Mouse (Mus musculus): ENCODE data around the gene Fam20a. TPM values are rescaled to one million over a fixed set of nuclear protein-coding genes. Genes with fewer than 3 reads are reported as not detected.

Gene Fam20a
- polyA plus RNA-seq, 1 experiment = not detected

- H3K9me3 ChIP-seq (replicated peaks; ENCODE audit: control insufficient read depth, insufficient read depth, low read length, poor library complexity, severe bottlenecking) = no peaks in the 10 kb centered on the region
- H3K27me3 ChIP-seq (ENCODE audit: control insufficient read depth, insufficient read depth, low read length, poor library complexity, severe bottlenecking) = no peaks in the 10 kb centered on the region
- H3K36me3 ChIP-seq (ENCODE audit: control insufficient read depth, insufficient read depth, low read length, poor library complexity, severe bottlenecking) = no peaks in the 10 kb centered on the region
- no peak overlapping the region for H3K4me3 ChIP-seq (ENCODE audit: low read depth, low read length)
- no peak overlapping the region for H3K27ac ChIP-seq (ENCODE audit: insufficient read depth, low read length)
- no peak overlapping the region for H3K9ac ChIP-seq (ENCODE audit: low read depth, poor library complexity, severe bottlenecking)
- TF ChIP-seq EP300 (IDR thresholded peaks at IDR 0.05; ENCODE audit: insufficient read depth, low read depth, low read length) (no peak), POLR2A (IDR thresholded peaks at IDR 0.05; ENCODE audit: insufficient read depth, low read length) (no peak), CTCF (IDR thresholded peaks at IDR 0.05; ENCODE audit: low read depth, low read length) (no peak)
- no peaks in the 10 kb centered on the region for H3K4me1 ChIP-seq (ENCODE audit: control insufficient read depth, insufficient read depth, low read length)
These were observed 23.3 kb downstream of the Fam20a start for GRCm38 (mm10) chr11:109698740-109699139.

DNA sequence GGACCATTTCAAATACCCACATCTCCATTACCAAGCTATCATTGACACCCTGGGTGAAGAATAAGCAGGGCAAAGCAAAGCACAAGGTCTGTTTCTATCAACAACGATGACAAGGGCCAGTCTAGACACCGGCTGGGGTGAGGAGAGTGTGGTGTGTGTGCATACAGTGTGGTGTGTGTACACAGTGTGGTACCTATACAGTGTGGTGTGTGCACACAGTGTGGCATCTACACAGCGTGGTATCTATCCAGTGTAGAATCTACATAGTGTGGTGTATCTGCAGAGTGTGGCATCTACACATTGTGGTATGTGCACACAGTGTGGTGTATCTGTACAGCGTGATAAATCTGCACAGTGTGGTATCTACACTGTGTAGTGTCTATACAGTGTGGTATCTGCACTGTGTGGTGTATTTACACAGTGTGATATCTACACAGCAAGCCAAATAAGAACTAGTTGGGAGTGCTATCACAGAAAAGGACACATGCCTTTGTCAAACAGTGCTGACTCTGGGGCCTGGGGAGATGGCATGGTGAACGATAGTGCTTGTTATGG, 24.9 kb downstream of the Fam20a start:
- H3K27ac ChIP-seq (ENCODE audit: insufficient read depth, low read length) = no peak overlapping the region
- H3K9me3 ChIP-seq (replicated peaks; ENCODE audit: control insufficient read depth, insufficient read depth, low read length, poor library complexity, severe bottlenecking) = no peaks in the 10 kb centered on the region
- H3K4me3 ChIP-seq (ENCODE audit: low read depth, low read length) = no peak overlapping the region
- H3K36me3 ChIP-seq (ENCODE audit: control insufficient read depth, insufficient read depth, low read length, poor library complexity, severe bottlenecking) = no peaks in the 10 kb centered on the region
- TF ChIP-seq CTCF (IDR thresholded peaks at IDR 0.05; ENCODE audit: low read depth, low read length) = no peak
- TF ChIP-seq EP300 (IDR thresholded peaks at IDR 0.05; ENCODE audit: insufficient read depth, low read depth, low read length) = no peak
- TF ChIP-seq POLR2A (IDR thresholded peaks at IDR 0.05; ENCODE audit: insufficient read depth, low read length) = no peak
- H3K9ac ChIP-seq (ENCODE audit: low read depth, poor library complexity, severe bottlenecking) = no peak overlapping the region
- no peaks in the 10 kb centered on the region for H3K27me3 ChIP-seq (ENCODE audit: control insufficient read depth, insufficient read depth, low read length, poor library complexity, severe bottlenecking)
- no peaks in the 10 kb centered on the region for H3K4me1 ChIP-seq (ENCODE audit: control insufficient read depth, insufficient read depth, low read length)

DNA sequence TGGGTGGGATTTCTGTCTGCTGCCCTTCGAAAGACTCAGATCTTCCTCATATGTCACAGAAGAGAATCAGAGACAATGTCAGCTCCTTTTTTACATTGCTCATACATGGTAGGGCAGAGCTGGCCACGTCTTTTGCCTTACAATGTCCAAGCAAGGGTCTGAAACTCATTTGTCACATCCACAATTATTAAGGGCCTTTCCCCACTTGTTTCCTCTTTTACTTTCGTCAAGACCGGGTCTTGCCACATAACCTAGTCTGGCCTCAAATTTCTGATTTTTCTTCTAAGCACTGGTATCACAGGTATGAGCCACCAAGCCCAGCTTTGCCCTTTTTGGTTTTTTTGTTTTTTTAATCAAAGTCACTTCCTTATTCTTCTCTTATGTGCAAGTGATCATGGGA, 25.6 kb downstream of the Fam20a start:
- H3K9ac ChIP-seq (ENCODE audit: low read depth, poor library complexity, severe bottlenecking) = no peak overlapping the region
- H3K4me3 ChIP-seq (ENCODE audit: low read depth, low read length) = no peak overlapping the region
- H3K36me3 ChIP-seq (ENCODE audit: control insufficient read depth, insufficient read depth, low read length, poor library complexity, severe bottlenecking) = no peaks in the 10 kb centered on the region
- H3K9me3 ChIP-seq (replicated peaks; ENCODE audit: control insufficient read depth, insufficient read depth, low read length, poor library complexity, severe bottlenecking) = no peaks in the 10 kb centered on the region
- TF ChIP-seq EP300 (IDR thresholded peaks at IDR 0.05; ENCODE audit: insufficient read depth, low read depth, low read length) = no peak
- TF ChIP-seq CTCF (IDR thresholded peaks at IDR 0.05; ENCODE audit: low read depth, low read length) = no peak
- TF ChIP-seq POLR2A (IDR thresholded peaks at IDR 0.05; ENCODE audit: insufficient read depth, low read length) = no peak
- H3K4me1 ChIP-seq (ENCODE audit: control insufficient read depth, insufficient read depth, low read length) = no peaks in the 10 kb centered on the region
- no peak overlapping the region for H3K27ac ChIP-seq (ENCODE audit: insufficient read depth, low read length)
- H3K27me3 ChIP-seq (ENCODE audit: control insufficient read depth, insufficient read depth, low read length, poor library complexity, severe bottlenecking) = no peaks in the 10 kb centered on the region

GRCm38 (mm10) chr11:109692737-109693136, 29.3 kb downstream of the Fam20a start:
- no peak for TF ChIP-seq POLR2A (IDR thresholded peaks at IDR 0.05; ENCODE audit: insufficient read depth, low read length)
- no peak for TF ChIP-seq EP300 (IDR thresholded peaks at IDR 0.05; ENCODE audit: insufficient read depth, low read depth, low read length)
- TF ChIP-seq CTCF (IDR thresholded peaks at IDR 0.05; ENCODE audit: low read depth, low read length) = no peak
- Histone ChIP-seq H3K9ac (ENCODE audit: low read depth, poor library complexity, severe bottlenecking) (no peak overlapping the region), H3K27me3 (ENCODE audit: control insufficient read depth, insufficient read depth, low read length, poor library complexity, severe bottlenecking) (no peaks in the 10 kb centered on the region), H3K36me3 (ENCODE audit: control insufficient read depth, insufficient read depth, low read length, poor library complexity, severe bottlenecking) (no peaks in the 10 kb centered on the region), H3K4me1 (ENCODE audit: control insufficient read depth, insufficient read depth, low read length) (no peaks in the 10 kb centered on the region), H3K9me3 (replicated peaks; ENCODE audit: control insufficient read depth, insufficient read depth, low read length, poor library complexity, severe bottlenecking) (no peaks in the 10 kb centered on the region), H3K4me3 (ENCODE audit: low read depth, low read length) (no peak overlapping the region), H3K27ac (ENCODE audit: insufficient read depth, low read length) (no peak overlapping the region)

DNA sequence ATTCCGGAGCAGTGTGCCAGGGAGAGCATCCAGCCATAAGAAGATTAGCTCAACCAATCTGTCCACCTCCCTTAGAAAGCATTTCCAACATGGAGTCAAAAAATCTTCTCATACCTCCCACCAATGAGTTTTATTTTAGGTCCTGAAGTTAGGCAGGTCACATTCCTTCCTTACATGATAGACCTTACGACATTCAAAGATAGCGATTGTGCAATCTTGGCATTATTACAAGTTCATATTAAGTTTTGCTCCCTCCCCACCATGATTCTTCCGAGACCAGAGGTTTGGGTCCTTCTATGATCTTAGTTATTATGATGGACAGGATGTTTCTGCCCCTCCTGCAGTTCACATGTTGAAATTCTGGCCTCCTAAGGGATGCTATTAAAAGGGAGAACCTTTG, 32.5 kb downstream of the Fam20a start:
- no peaks in the 10 kb centered on the region for H3K27me3 ChIP-seq (ENCODE audit: control insufficient read depth, insufficient read depth, low read length, poor library complexity, severe bottlenecking)
- H3K9me3 ChIP-seq (replicated peaks; ENCODE audit: control insufficient read depth, insufficient read depth, low read length, poor library complexity, severe bottlenecking) = no peaks in the 10 kb centered on the region
- H3K27ac ChIP-seq (ENCODE audit: insufficient read depth, low read length) = no peak overlapping the region
- H3K4me3 ChIP-seq (ENCODE audit: low read depth, low read length) = no peak overlapping the region
- TF ChIP-seq EP300 (IDR thresholded peaks at IDR 0.05; ENCODE audit: insufficient read depth, low read depth, low read length) = no peak
- TF ChIP-seq CTCF (IDR thresholded peaks at IDR 0.05; ENCODE audit: low read depth, low read length) = no peak
- TF ChIP-seq POLR2A (IDR thresholded peaks at IDR 0.05; ENCODE audit: insufficient read depth, low read length) = no peak
- H3K4me1 ChIP-seq (ENCODE audit: control insufficient read depth, insufficient read depth, low read length) = no peaks in the 10 kb centered on the region
- no peaks in the 10 kb centered on the region for H3K36me3 ChIP-seq (ENCODE audit: control insufficient read depth, insufficient read depth, low read length, poor library complexity, severe bottlenecking)
- H3K9ac ChIP-seq (ENCODE audit: low read depth, poor library complexity, severe bottlenecking) = no peak overlapping the region

DNA sequence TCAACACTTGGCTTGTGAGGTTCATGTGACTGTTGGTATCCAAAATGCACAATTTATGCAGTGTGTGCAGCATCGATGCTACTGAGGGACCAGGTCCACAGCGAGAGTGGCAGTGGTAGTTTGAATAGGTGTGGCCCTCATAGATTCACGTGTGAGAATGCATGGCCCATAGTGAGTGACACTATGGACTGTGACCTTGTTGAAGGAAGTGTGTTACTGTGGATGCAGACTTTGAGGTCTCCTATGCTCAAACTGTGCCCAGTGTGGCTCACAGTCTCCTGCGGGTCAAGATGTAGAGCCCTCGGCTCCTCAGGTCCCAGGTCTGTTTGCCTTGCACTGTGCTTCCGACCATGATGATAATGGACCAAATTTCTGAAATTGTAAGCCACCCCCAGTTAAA, 39.9 kb downstream of the Fam20a start:
- no peaks in the 10 kb centered on the region for H3K9me3 ChIP-seq (replicated peaks; ENCODE audit: control insufficient read depth, insufficient read depth, low read length, poor library complexity, severe bottlenecking)

More for the DNA sequence above, 39.9 kb downstream of the Fam20a start:
- Histone ChIP-seq H3K4me1 (ENCODE audit: control insufficient read depth, insufficient read depth, low read length) (no peaks in the 10 kb centered on the region), H3K36me3 (ENCODE audit: control insufficient read depth, insufficient read depth, low read length, poor library complexity, severe bottlenecking) (no peaks in the 10 kb centered on the region), H3K9ac (ENCODE audit: low read depth, poor library complexity, severe bottlenecking) (no peak overlapping the region), H3K27ac (ENCODE audit: insufficient read depth, low read length) (no peak overlapping the region), H3K27me3 (ENCODE audit: control insufficient read depth, insufficient read depth, low read length, poor library complexity, severe bottlenecking) (no peaks in the 10 kb centered on the region), H3K4me3 (ENCODE audit: low read depth, low read length) (no peak overlapping the region)
- TF ChIP-seq CTCF (IDR thresholded peaks at IDR 0.05; ENCODE audit: low read depth, low read length) (no peak), EP300 (IDR thresholded peaks at IDR 0.05; ENCODE audit: insufficient read depth, low read depth, low read length) (no peak), POLR2A (IDR thresholded peaks at IDR 0.05; ENCODE audit: insufficient read depth, low read length) (no peak)

Data from ES-Bruce4 (cell line).